Comparison of ENCODE assay signal across 8 mouse cellular contexts in the genomic region with DNA sequence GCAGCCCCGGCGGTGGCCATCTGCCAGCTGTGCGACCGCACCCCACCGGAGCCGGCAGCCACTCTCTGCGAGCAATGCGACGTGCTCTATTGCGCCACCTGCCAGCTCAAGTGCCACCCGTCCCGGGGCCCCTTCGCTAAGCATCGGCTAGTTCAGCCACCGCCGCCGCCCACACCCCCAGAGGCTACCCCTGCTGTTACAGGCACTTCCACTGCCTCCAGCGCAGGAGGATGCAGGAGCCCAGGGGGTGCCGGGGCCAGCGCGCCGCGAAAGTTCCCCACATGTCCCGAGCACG. TPM values are rescaled to one million over a fixed set of nuclear protein-coding genes. Genes with fewer than 3 reads are reported as not detected.
A peak's percentile ranks its signal among the peaks of the same experiment; 100 is the strongest.
DNase-seq lines count a peak whose midpoint lies in the region; ATAC-seq and TF ChIP-seq lines count a peak whose summit lies in the region.

No protein-coding gene starts in this region.

- no peak overlapping the region for H3K27ac ChIP-seq in heart, embryonic 12.5 days (ENCODE audit: poor library complexity, severe bottlenecking)
- H3K27ac ChIP-seq in liver, embryonic 15.5 days (replicated peaks): no peak overlapping the region
- H3K27ac ChIP-seq in olfactory bulb, adult 2 months (ENCODE audit: insufficient read depth, low read depth, low read length): no peak overlapping the region

- H3K9me3 ChIP-seq in heart, embryonic 12.5 days (replicated peaks): no peaks in the 10 kb centered on the region
- no peaks in the 10 kb centered on the region for H3K9me3 ChIP-seq in liver, embryonic 15.5 days (replicated peaks)

- peak overlapping the region; percentile 100 for H3K4me2 ChIP-seq in heart, embryonic 12.5 days
- H3K4me2 ChIP-seq in liver, embryonic 15.5 days: peak overlapping the region; percentile 75

- no peaks in the 10 kb centered on the region for H3K36me3 ChIP-seq in heart, embryonic 12.5 days
- no peaks in the 10 kb centered on the region for H3K36me3 ChIP-seq in liver, embryonic 15.5 days (replicated peaks)

- peak overlapping the region; percentile 26; the same call in 1 of the 2 replicates for H3K9ac ChIP-seq in heart, embryonic 12.5 days
- H3K9ac ChIP-seq in liver, embryonic 15.5 days: no peak overlapping the region

- DNase-seq in layer of hippocampus, adult 11-12 months (ENCODE audit: low spot score): peak; percentile 65
- DNase-seq in layer of hippocampus, adult 9-10 months (ENCODE audit: low spot score): no peak
- peak; percentile 67 to 80 for DNase-seq in cerebellum, postnatal 4 days (ENCODE audit: low spot score in 2 of 2)
- DNase-seq in kidney, postnatal 14 days: peak; percentile 34
- peak; percentile 40 for DNase-seq in thymus, postnatal 0 days (ENCODE audit: low spot score)

- peaks cover 28% of the 10 kb centered on the region for H3K4me1 ChIP-seq in heart, embryonic 12.5 days (replicated peaks)
- H3K4me1 ChIP-seq in liver, embryonic 15.5 days (replicated peaks): peaks cover 26% of the 10 kb centered on the region
- H3K4me1 ChIP-seq in olfactory bulb, adult 2 months (ENCODE audit: control insufficient read depth, insufficient read depth, low read length): peaks cover 32% of the 10 kb centered on the region

- peak; percentile 28; the same call in 1 of the 2 replicates for TF ChIP-seq CTCF in olfactory bulb, adult 2 months (IDR thresholded peaks at IDR 0.05; ENCODE audit: insufficient read depth, low read depth, low read length)

- WGBS in heart, embryonic 12.5 days: 0% methylated on average over 25 of the region's 25 CpGs
- WGBS in liver, embryonic 15.5 days (ENCODE audit: insufficient replicate concordance): under 1% methylated on average over 25 of the region's 25 CpGs
- WGBS in olfactory bulb, adult 2 months: 1% methylated on average over 25 of the region's 25 CpGs

- H3K27me3 ChIP-seq in heart, embryonic 12.5 days (replicated peaks): peaks cover 65% of the 10 kb centered on the region
- H3K27me3 ChIP-seq in liver, embryonic 15.5 days: peaks cover 75% of the 10 kb centered on the region

- TF ChIP-seq POLR2A in olfactory bulb, adult 2 months (IDR thresholded peaks at IDR 0.05; ENCODE audit: insufficient read depth, low read depth, low read length): no peak

- H3K4me3 ChIP-seq in heart, embryonic 12.5 days: peak overlapping the region; percentile 78
- peak overlapping the region; percentile 15 for H3K4me3 ChIP-seq in liver, embryonic 15.5 days (replicated peaks)
- peak overlapping the region; percentile 54 for H3K4me3 ChIP-seq in olfactory bulb, adult 2 months (ENCODE audit: insufficient read depth, low read depth, low read length)

- no peak for ATAC-seq in heart, embryonic 12.5 days (ENCODE audit: insufficient number of reproducible peaks, low FRiP score)
- ATAC-seq in liver, embryonic 15.5 days (ENCODE audit: insufficient read depth): no peak

RNA-seq across cellular contexts. Expression of a gene that starts 1.5 kb away (rescaled TPM):
- 0.24 and 0.33 TPM in 2 replicates for polyA plus RNA-seq in heart, embryonic 12.5 days (2016; fragmentation: Nextera tagmentation; extraction: Ambion mirVana)
- polyA plus RNA-seq in liver, embryonic 15.5 days (2015; fragmentation: Nextera tagmentation; extraction: Ambion mirVana): 0.01 and 0.02 TPM in 2 replicates
- not detected in 2 replicates for polyA plus RNA-seq in olfactory bulb, adult 2 months (2012; ENCODE audit: insufficient read depth, insufficient read length, low replicate concordance, missing spikeins)
- not detected in 2 replicates for polyA plus RNA-seq in thymus, postnatal 0 days (2015; fragmentation: Nextera tagmentation; extraction: Ambion mirVana)

RNA-seq across cellular contexts. Expression of a gene that starts 42.8 kb away (rescaled TPM):
- 2.6 and 2.8 TPM in 2 replicates for polyA plus RNA-seq in heart, embryonic 12.5 days (2016; fragmentation: Nextera tagmentation; extraction: Ambion mirVana)
- polyA plus RNA-seq in liver, embryonic 15.5 days (2015; fragmentation: Nextera tagmentation; extraction: Ambion mirVana): 2.7 and 3.1 TPM in 2 replicates
- not detected in 2 replicates for polyA plus RNA-seq in olfactory bulb, adult 2 months (2012; ENCODE audit: insufficient read depth, insufficient read length, low replicate concordance, missing spikeins)
- 6.1 and 7.7 TPM in 2 replicates for polyA plus RNA-seq in thymus, postnatal 0 days (2015; fragmentation: Nextera tagmentation; extraction: Ambion mirVana)

Comparison
In these comparisons a context has a peak if more than half of its experiments do, and no peak if none do; other contexts are left out.
1. H3K4me3 ChIP-seq: peak in every context shown above with its lines; median percentile 78 in heart, embryonic 12.5 days; 54 in olfactory bulb, adult 2 months; 15 in liver, embryonic 15.5 days.